Comparison of ENCODE assay signal across 30 mouse cellular contexts in the genomic region with DNA sequence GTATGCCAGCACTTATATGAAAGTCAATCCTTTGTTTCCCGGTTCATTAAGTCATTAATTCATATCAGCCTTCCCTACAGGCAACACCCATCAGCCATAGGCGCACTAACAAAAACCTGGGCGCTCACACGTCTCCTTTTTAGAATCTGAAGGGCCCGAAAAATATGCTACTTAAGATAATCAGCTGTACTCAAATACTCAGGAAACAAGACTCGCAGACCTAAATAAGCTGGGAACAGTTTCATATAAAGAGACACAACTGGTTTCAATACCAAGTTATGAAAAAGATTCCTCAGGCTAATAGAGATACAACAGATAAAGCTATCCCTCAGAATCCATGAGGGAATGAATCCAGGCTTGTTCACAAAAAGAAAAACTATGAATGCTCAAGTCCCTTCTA.
"Had no signal": no experiment of that assay in that cellular context is flagged by ENCODE, and none has a peak within 500 bp of the region (broad histone marks: within the 10 kb centered on the region; RNA-seq: fewer than 3 reads in every experiment).

No protein-coding gene starts in this region.

- H3K4me1 ChIP-seq: liver, embryonic 15.5 days had no signal

- H3K27me3 ChIP-seq: limb, embryonic 12.5 days; limb, embryonic 13.5 days; limb, embryonic 15.5 days; lung, embryonic 15.5 days; midbrain, embryonic 12.5 days; midbrain, embryonic 13.5 days; neural tube, embryonic 12.5 days; neural tube, embryonic 13.5 days had no signal

- DNase-seq: left cerebral cortex, postnatal 4 days; liver; liver, embryonic 13.5 days; liver, postnatal 0 days; lung, adult 18-20 months; lung, adult 2 months; lung, embryonic 14.5 days; lung, postnatal 10 days; lung, postnatal 14 days; lung, postnatal 36 days; lung, postnatal 4 days; midbrain, embryonic 14.5 days had no signal

- H3K9ac ChIP-seq: limb, embryonic 12.5 days; limb, embryonic 13.5 days; limb, embryonic 15.5 days; liver, embryonic 12.5 days; liver, embryonic 13.5 days; liver, embryonic 14.5 days; liver, embryonic 15.5 days; liver, postnatal 0 days; lung, embryonic 14.5 days; lung, embryonic 15.5 days; midbrain, embryonic 12.5 days; midbrain, embryonic 13.5 days; neural tube, embryonic 12.5 days; neural tube, embryonic 13.5 days had no signal

- H3K9me3 ChIP-seq: limb, embryonic 10.5 days; limb, embryonic 12.5 days; limb, embryonic 13.5 days; limb, embryonic 15.5 days; liver, embryonic 12.5 days; liver, embryonic 13.5 days; liver, embryonic 15.5 days; lung, embryonic 15.5 days; megakaryocyte, embryonic 14.5 days; midbrain, embryonic 10.5 days; midbrain, embryonic 12.5 days; midbrain, embryonic 13.5 days; neural tube, embryonic 12.5 days; neural tube, embryonic 13.5 days had no signal

- H3K4me3 ChIP-seq: left cerebral cortex, adult 2 months; limb, embryonic 10.5 days; limb, embryonic 12.5 days; limb, embryonic 13.5 days; limb, embryonic 15.5 days; liver, embryonic 12.5 days; liver, embryonic 13.5 days; liver, embryonic 15.5 days; lung, embryonic 15.5 days; megakaryocyte, embryonic 14.5 days; midbrain, embryonic 10.5 days; midbrain, embryonic 12.5 days; midbrain, embryonic 13.5 days; myocyte; neural tube, embryonic 12.5 days; neural tube, embryonic 13.5 days had no signal

- ATAC-seq: liver, embryonic 12.5 days; liver, postnatal 0 days; midbrain, embryonic 13.5 days had no signal

- H3K36me3 ChIP-seq: limb, embryonic 15.5 days; liver, embryonic 12.5 days; liver, embryonic 13.5 days; liver, embryonic 15.5 days; lung, embryonic 15.5 days; midbrain, embryonic 12.5 days; midbrain, embryonic 13.5 days; neural tube, embryonic 12.5 days; neural tube, embryonic 13.5 days had no signal

- H3K27ac ChIP-seq: left cerebral cortex, adult 2 months; limb, embryonic 10.5 days; limb, embryonic 12.5 days; limb, embryonic 13.5 days; limb, embryonic 15.5 days; liver, embryonic 12.5 days; liver, embryonic 13.5 days; liver, embryonic 14.5 days; liver, embryonic 15.5 days; lung, embryonic 15.5 days; macrophage; midbrain, embryonic 10.5 days; midbrain, embryonic 12.5 days; midbrain, embryonic 13.5 days; neural tube, embryonic 12.5 days; neural tube, embryonic 13.5 days had no signal

- H3K4me2 ChIP-seq: limb, embryonic 12.5 days; limb, embryonic 13.5 days; limb, embryonic 15.5 days; liver, embryonic 11.5 days; liver, embryonic 12.5 days; liver, embryonic 13.5 days; liver, embryonic 15.5 days; lung, embryonic 14.5 days; lung, embryonic 15.5 days; midbrain, embryonic 12.5 days; midbrain, embryonic 13.5 days; neural tube, embryonic 12.5 days; neural tube, embryonic 13.5 days had no signal
